Mouse (Mus musculus) kidney, embryonic 16.5 days (tissue): ENCODE measurements around the gene Cpne9. TPM values are rescaled to one million over a fixed set of nuclear protein-coding genes. Genes with fewer than 3 reads are reported as not detected.

ENCODE experiments used
- ATAC-seq: fragments of 200-750 bp; cut with Nextera tagmentation; 2 replicates; pipeline ENCODE4 v1.8.0; 2017; ENCODE audit warnings: moderate TSS enrichment; ENCODE audit not compliant: low FRiP score, low TSS enrichment
- H3K27ac ChIP-seq: fragments of 300-500 bp; sonication (generic); 2 replicates; pipeline ENCODE4 v1.5.1; 2014; ENCODE audit warnings: low read length
- H3K27me3 ChIP-seq: fragments of 300-500 bp; sonication (generic); 2 replicates; pipeline ENCODE4 v1.6.1; 2014; ENCODE audit warnings: low read length, control low read depth, mixed read lengths; ENCODE audit not compliant: insufficient read depth
- H3K36me3 ChIP-seq: fragments of 300-500 bp; sonication (generic); 2 replicates; pipeline ENCODE4 v1.6.1; 2014; ENCODE audit warnings: low read length, control low read depth, mixed read lengths; ENCODE audit not compliant: insufficient read depth
- H3K4me1 ChIP-seq: fragments of 300-500 bp; sonication (generic); 2 replicates; pipeline ENCODE4 v1.6.1; 2014; ENCODE audit warnings: low read length, control low read depth, mixed read lengths; ENCODE audit not compliant: insufficient read depth
- H3K4me2 ChIP-seq: fragments of 300-500 bp; sonication (generic); replicated peaks from 2 replicates; pipeline ENCODE4 v1.6.1; 2014; ENCODE audit warnings: low read depth, low read length
- H3K4me3 ChIP-seq: fragments of 300-500 bp; sonication (generic); 2 replicates; pipeline ENCODE4 v1.5.1; 2014; ENCODE audit warnings: mild to moderate bottlenecking, low read length
- H3K9ac ChIP-seq: fragments of 300-500 bp; sonication (generic); replicated peaks from 2 replicates; pipeline ENCODE4 v1.6.1; 2014; ENCODE audit warnings: low read length
- H3K9me3 ChIP-seq: fragments of 300-500 bp; sonication (generic); 2 replicates; pipeline ENCODE4 v1.6.1; 2016; ENCODE audit warnings: low read length, control low read depth
- WGBS: fragments of 180-500 bp; shearing (Covaris S2); extraction: QIAGEN DNeasy Blood & Tissue Kit; methylation state at CpG from one replicate; pipeline ENCODE4 v1.1.7; 2014; 5-methylcytosine and 5-hydroxymethylcytosine counted together
- polyA plus RNA-seq: library from polyadenylated mRNA; unstranded; fragments of >200 nt; fragmentation: Nextera tagmentation; extraction: Ambion mirVana; gene quantifications from 2 replicates; pipeline ENCODE4 v1.2.1, GENCODE M21; 2015

The Cpne9 gene
- polyA plus RNA-seq, 1 experiment from 2014 or later: not detected

GRCm38 (mm10) chr6:113261174-113261858 lies 20.8 kb upstream of the Cpne9 start:
- Histone ChIP-seq H3K36me3 (peaks cover 61% of the 10 kb centered on the region), H3K27ac (no peak overlapping the region), H3K4me3 (no peak overlapping the region), H3K9ac (no peak overlapping the region), H3K27me3 (no peaks in the 10 kb centered on the region), H3K9me3 (no peaks in the 10 kb centered on the region), H3K4me2 (no peak overlapping the region), H3K4me1 (no peaks in the 10 kb centered on the region)
- 84% methylated on average over 8 of the region's 8 CpGs for WGBS
- ATAC-seq: no peak

GRCm38 (mm10) chr6:113263531-113263930 lies 18.6 kb upstream of the Cpne9 start:
- H3K27me3 ChIP-seq: no peaks in the 10 kb centered on the region
- WGBS: 78% methylated on average over 6 of the region's 6 CpGs
- H3K9ac ChIP-seq: no peak overlapping the region
- peaks cover 62% of the 10 kb centered on the region for H3K36me3 ChIP-seq
- ATAC-seq: no peak
- no peaks in the 10 kb centered on the region for H3K4me1 ChIP-seq
- H3K9me3 ChIP-seq: no peaks in the 10 kb centered on the region
- H3K27ac ChIP-seq: no peak overlapping the region
- H3K4me3 ChIP-seq: no peak overlapping the region
- H3K4me2 ChIP-seq: no peak overlapping the region

- no peak for ATAC-seq
- Histone ChIP-seq H3K27ac (no peak overlapping the region), H3K36me3 (peaks cover 66% of the 10 kb centered on the region), H3K9ac (no peak overlapping the region), H3K4me3 (no peak overlapping the region), H3K27me3 (no peaks in the 10 kb centered on the region), H3K4me1 (no peaks in the 10 kb centered on the region), H3K9me3 (no peaks in the 10 kb centered on the region), H3K4me2 (no peak overlapping the region)
- 89% methylated on average over 8 of the region's 8 CpGs for WGBS
Observed at GRCm38 (mm10) chr6:113264429-113264828, 17.7 kb upstream of the Cpne9 start.

GRCm38 (mm10) chr6:113266996-113267655 lies 15.0 kb upstream of the Cpne9 start:
- Histone ChIP-seq H3K27ac (no peak overlapping the region), H3K4me1 (no peaks in the 10 kb centered on the region), H3K9me3 (no peaks in the 10 kb centered on the region), H3K36me3 (peaks cover 69% of the 10 kb centered on the region), H3K27me3 (no peaks in the 10 kb centered on the region), H3K4me2 (no peak overlapping the region), H3K4me3 (no peak overlapping the region), H3K9ac (no peak overlapping the region)
- 89% methylated on average over 7 of the region's 7 CpGs for WGBS
- ATAC-seq: no peak

- no peak for ATAC-seq
- 96% methylated on average over 1 of the region's 1 CpGs for WGBS
- no peak overlapping the region for H3K27ac ChIP-seq
- H3K4me3 ChIP-seq: no peak overlapping the region
- no peak overlapping the region for H3K4me2 ChIP-seq
- peaks cover 64% of the 10 kb centered on the region for H3K36me3 ChIP-seq
- H3K9ac ChIP-seq: no peak overlapping the region
- H3K4me1 ChIP-seq: no peaks in the 10 kb centered on the region
- no peaks in the 10 kb centered on the region for H3K27me3 ChIP-seq
- H3K9me3 ChIP-seq: no peaks in the 10 kb centered on the region
Observed at GRCm38 (mm10) chr6:113267988-113268387, 14.1 kb upstream of the Cpne9 start.

- H3K9me3 ChIP-seq: no peaks in the 10 kb centered on the region
- no peak overlapping the region for H3K27ac ChIP-seq
- H3K4me3 ChIP-seq: no peak overlapping the region
- H3K4me1 ChIP-seq: no peaks in the 10 kb centered on the region
- 82% methylated on average over 3 of the region's 3 CpGs for WGBS
- no peak overlapping the region for H3K4me2 ChIP-seq
- H3K36me3 ChIP-seq: peaks cover 53% of the 10 kb centered on the region
- ATAC-seq: no peak
- H3K9ac ChIP-seq: no peak overlapping the region
- H3K27me3 ChIP-seq: no peaks in the 10 kb centered on the region
Observed at GRCm38 (mm10) chr6:113272365-113272764, 9.7 kb upstream of the Cpne9 start.

- H3K27ac ChIP-seq: no peak overlapping the region
- no peaks in the 10 kb centered on the region for H3K4me1 ChIP-seq
- H3K36me3 ChIP-seq: peaks cover 16% of the 10 kb centered on the region
- H3K9ac ChIP-seq: no peak overlapping the region
- H3K9me3 ChIP-seq: no peaks in the 10 kb centered on the region
- H3K4me2 ChIP-seq: no peak overlapping the region
- ATAC-seq: no peak
- H3K4me3 ChIP-seq: no peak overlapping the region
- WGBS: 70% methylated on average over 4 of the region's 4 CpGs
- H3K27me3 ChIP-seq: peaks cover 3% of the 10 kb centered on the region; the same call in 1 of the 2 replicates
Observed at GRCm38 (mm10) chr6:113276846-113277245, 5.3 kb upstream of the Cpne9 start.

- Histone ChIP-seq H3K27ac (no peak overlapping the region), H3K9ac (no peak overlapping the region), H3K9me3 (no peaks in the 10 kb centered on the region), H3K27me3 (peaks cover 36% of the 10 kb centered on the region), H3K4me2 (no peak overlapping the region; the same call in 1 of the 2 replicates), H3K36me3 (no peaks in the 10 kb centered on the region; the same call in none of the 2 replicates), H3K4me3 (no peak overlapping the region), H3K4me1 (peaks cover 6% of the 10 kb centered on the region)
- ATAC-seq: 0 out of 2 replicates have a peak, but pooled peaks have one; percentile 11
- WGBS: 57% methylated on average over 6 of the region's 6 CpGs
Observed at GRCm38 (mm10) chr6:113281676-113282075, 431 bp upstream of the Cpne9 start.

- 1% methylated on average over 22 of the region's 22 CpGs for WGBS
- no peak overlapping the region for H3K27ac ChIP-seq
- no peaks in the 10 kb centered on the region for H3K9me3 ChIP-seq
- no peak overlapping the region for H3K9ac ChIP-seq
- no peaks in the 10 kb centered on the region; the same call in 1 of the 2 replicates for H3K36me3 ChIP-seq
- H3K4me3 ChIP-seq: peak overlapping the region; percentile 19
- ATAC-seq: no peak
- peaks cover 36% of the 10 kb centered on the region for H3K27me3 ChIP-seq
- peak overlapping the region; percentile 40 for H3K4me2 ChIP-seq
- H3K4me1 ChIP-seq: peaks cover 6% of the 10 kb centered on the region
Observed at GRCm38 (mm10) chr6:113282969-113283368, 862 bp downstream of the Cpne9 start.

GRCm38 (mm10) chr6:113283500-113283899 lies 1.4 kb downstream of the Cpne9 start:
- no peak overlapping the region for H3K27ac ChIP-seq
- H3K27me3 ChIP-seq: peaks cover 36% of the 10 kb centered on the region
- H3K4me3 ChIP-seq: peak overlapping the region; percentile 19; the same call in 1 of the 2 replicates
- WGBS: 9% methylated on average over 5 of the region's 6 CpGs
- peaks cover 6% of the 10 kb centered on the region for H3K4me1 ChIP-seq
- no peaks in the 10 kb centered on the region for H3K9me3 ChIP-seq
- 0 out of 2 replicates have a peak, but pooled peaks have one; percentile 33 for ATAC-seq
- no peak overlapping the region for H3K9ac ChIP-seq
- peak overlapping the region; percentile 40 for H3K4me2 ChIP-seq
- H3K36me3 ChIP-seq: no peaks in the 10 kb centered on the region; the same call in 1 of the 2 replicates
